Mouse (Mus musculus): ENCODE measurements around the gene Lect2. TPM values are rescaled to one million over a fixed set of nuclear protein-coding genes. Genes with fewer than 3 reads are reported as not detected.

The Lect2 gene
- polyA plus RNA-seq, 1 experiment from 2014 or later = not detected

DNA sequence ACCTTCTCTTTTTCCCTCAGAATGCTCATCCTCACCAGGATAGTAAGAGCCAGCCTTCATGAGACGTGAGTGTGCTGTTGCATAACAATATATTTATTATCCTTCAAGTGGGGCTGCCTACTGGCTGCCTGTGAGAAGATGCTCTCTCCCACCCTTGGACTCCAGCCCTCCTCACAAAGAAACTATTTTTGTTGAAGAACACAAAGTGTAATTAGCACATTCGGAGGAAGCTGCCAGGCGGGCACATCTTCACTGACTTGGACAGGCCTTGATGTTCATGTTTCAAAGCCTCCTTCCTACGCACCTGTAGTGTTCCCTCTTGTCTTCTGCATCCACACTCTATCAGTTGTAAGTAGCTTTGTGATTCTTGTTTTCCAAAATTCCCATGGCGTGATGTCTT is 32.1 kb upstream of the Lect2 start:
- Histone ChIP-seq H3K4me3 (no peak overlapping the region), H3K27ac (replicated peaks) (peak overlapping the region; percentile 96), H3K27me3 (ENCODE audit: low read depth, poor library complexity, severe bottlenecking) (no peaks in the 10 kb centered on the region), H3K9me3 (replicated peaks) (no peaks in the 10 kb centered on the region), H3K4me1 (peaks cover 52% of the 10 kb centered on the region), H3K36me3 (no peaks in the 10 kb centered on the region)
- DNase-seq (ENCODE audit: low spot score) = no peak
- WGBS = 87% methylated on average over 5 of the region's 5 CpGs

DNA sequence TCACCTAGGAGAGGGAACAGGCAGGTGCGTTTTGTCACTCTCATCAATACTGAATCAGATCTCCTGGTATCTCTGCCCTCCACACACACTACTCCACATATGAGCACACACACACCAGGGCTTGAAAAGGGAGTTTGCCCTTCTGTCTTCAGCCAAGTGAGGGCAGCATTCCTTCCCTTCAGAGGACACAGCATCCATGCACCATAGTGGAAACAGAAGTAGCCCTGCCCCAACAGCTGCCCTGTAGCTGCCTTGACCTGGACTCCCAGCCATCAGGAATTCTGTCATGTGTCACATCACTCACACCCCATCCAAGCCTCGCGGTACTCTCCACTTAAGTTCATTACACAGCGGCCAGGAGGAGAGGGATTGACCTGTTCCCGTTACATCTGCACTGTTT is 29.8 kb upstream of the Lect2 start:
- H3K9me3 ChIP-seq (replicated peaks) = no peaks in the 10 kb centered on the region
- DNase-seq (ENCODE audit: low spot score) = no peak
- H3K36me3 ChIP-seq = no peaks in the 10 kb centered on the region
- WGBS = 85% methylated on average over 5 of the region's 5 CpGs
- H3K27me3 ChIP-seq (ENCODE audit: low read depth, poor library complexity, severe bottlenecking) = no peaks in the 10 kb centered on the region
- H3K4me3 ChIP-seq = no peak overlapping the region
- H3K27ac ChIP-seq (replicated peaks) = peak overlapping the region; percentile 2; the same call in 1 of the 2 replicates
- H3K4me1 ChIP-seq = peaks cover 34% of the 10 kb centered on the region

DNA sequence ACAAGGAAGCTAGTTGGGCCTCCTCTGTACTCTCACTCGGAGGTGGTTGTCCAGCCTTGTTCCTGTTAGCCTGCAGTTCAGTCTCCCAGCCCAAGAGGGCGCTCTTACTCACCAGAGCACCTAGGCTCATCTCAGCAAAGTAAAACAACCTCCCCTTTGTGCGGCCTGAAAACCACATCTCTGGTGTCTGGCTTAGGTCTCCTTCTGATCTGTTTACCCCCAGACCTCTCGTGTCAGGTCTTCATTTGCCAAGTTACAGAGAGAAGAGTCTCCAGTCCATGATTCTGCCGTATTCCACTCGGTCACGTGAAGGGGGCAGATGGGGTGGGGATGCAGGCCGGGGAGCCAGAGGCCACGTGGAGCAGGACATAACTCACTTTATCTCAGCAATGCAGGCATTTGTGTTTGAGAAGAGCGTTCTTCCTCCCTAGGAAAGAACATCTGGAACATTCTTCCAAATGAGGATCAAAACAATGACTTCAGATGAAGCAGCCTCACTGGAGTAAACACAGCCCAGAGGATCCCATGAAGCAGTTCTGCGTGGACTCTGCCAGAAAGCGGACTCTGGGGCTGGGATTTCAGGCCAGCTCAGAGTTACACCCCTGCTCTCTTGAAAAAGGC is 27.5 kb upstream of the Lect2 start:
- Histone ChIP-seq H3K36me3 (no peaks in the 10 kb centered on the region), H3K4me1 (peaks cover 11% of the 10 kb centered on the region), H3K27me3 (ENCODE audit: low read depth, poor library complexity, severe bottlenecking) (no peaks in the 10 kb centered on the region), H3K9me3 (replicated peaks) (no peaks in the 10 kb centered on the region), H3K4me3 (no peak overlapping the region), H3K27ac (replicated peaks) (peak overlapping the region; percentile 69)
- 72% methylated on average over 12 of the region's 12 CpGs for WGBS
- peak; percentile 77 for DNase-seq (ENCODE audit: low spot score)

GRCm38 (mm10) chr13:56575074-56575473 is 26.8 kb upstream of the Lect2 start:
- Histone ChIP-seq H3K27ac (replicated peaks) (no peak overlapping the region), H3K9me3 (replicated peaks) (no peaks in the 10 kb centered on the region), H3K27me3 (ENCODE audit: low read depth, poor library complexity, severe bottlenecking) (no peaks in the 10 kb centered on the region), H3K4me3 (no peak overlapping the region), H3K4me1 (peaks cover 4% of the 10 kb centered on the region), H3K36me3 (no peaks in the 10 kb centered on the region)
- WGBS = 79% methylated on average over 4 of the region's 4 CpGs
- no peak for DNase-seq (ENCODE audit: low spot score)

DNA sequence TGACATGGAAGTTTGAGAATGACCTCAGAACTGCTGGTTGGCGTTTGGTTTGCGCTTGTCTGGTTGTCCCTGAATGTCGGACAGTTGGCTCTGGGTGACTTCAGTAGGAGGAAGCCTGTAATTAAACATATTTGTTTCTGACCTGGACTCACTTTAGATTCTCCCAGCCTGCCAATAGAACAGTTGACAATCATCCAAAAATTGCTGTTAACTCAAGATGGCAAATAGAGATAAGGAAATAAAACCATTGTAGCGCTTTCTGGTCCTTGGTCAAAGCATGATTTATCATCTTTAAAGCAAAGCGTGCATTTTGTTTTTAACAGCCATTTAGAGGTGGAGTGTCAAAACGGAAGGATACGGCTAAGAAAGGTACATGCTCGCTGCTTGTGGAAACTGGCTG is 23.3 kb upstream of the Lect2 start:
- no peaks in the 10 kb centered on the region for H3K9me3 ChIP-seq (replicated peaks)
- no peak for DNase-seq (ENCODE audit: low spot score)
- WGBS = 96% methylated on average over 8 of the region's 8 CpGs
- H3K27me3 ChIP-seq (ENCODE audit: low read depth, poor library complexity, severe bottlenecking) = no peaks in the 10 kb centered on the region
- no peak overlapping the region for H3K27ac ChIP-seq (replicated peaks)
- H3K4me3 ChIP-seq = no peak overlapping the region
- peaks cover 5% of the 10 kb centered on the region; the same call in 1 of the 2 replicates for H3K4me1 ChIP-seq
- H3K36me3 ChIP-seq = no peaks in the 10 kb centered on the region

DNA sequence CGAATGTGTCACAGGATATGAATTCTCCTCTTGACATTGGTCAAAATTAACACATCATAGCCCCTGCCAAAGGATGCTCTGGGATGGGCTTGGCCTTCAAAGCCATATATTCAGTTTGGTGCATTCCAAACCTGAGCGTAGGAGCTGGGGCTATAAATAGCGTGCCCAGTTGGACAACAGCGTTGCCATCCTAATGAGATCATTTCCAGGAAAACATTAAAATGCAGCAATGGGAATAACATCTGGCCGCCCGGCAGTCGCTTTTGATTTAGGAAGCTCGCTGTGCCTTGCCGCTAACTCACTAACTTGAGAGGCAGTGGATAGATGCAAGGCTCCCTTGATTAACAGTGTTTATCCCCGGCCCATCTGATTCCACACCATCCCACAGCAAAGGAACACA is 18.0 kb upstream of the Lect2 start:
- H3K4me1 ChIP-seq = peaks cover 5% of the 10 kb centered on the region; the same call in 1 of the 2 replicates
- H3K27ac ChIP-seq (replicated peaks) = no peak overlapping the region
- no peak overlapping the region for H3K4me3 ChIP-seq
- no peaks in the 10 kb centered on the region for H3K27me3 ChIP-seq (ENCODE audit: low read depth, poor library complexity, severe bottlenecking)
- WGBS = 94% methylated on average over 10 of the region's 10 CpGs
- no peaks in the 10 kb centered on the region for H3K9me3 ChIP-seq (replicated peaks)
- no peaks in the 10 kb centered on the region for H3K36me3 ChIP-seq
- no peak for DNase-seq (ENCODE audit: low spot score)

- H3K9me3 ChIP-seq (replicated peaks) = no peaks in the 10 kb centered on the region
- peaks cover 13% of the 10 kb centered on the region for H3K4me1 ChIP-seq
- H3K36me3 ChIP-seq = no peaks in the 10 kb centered on the region
- H3K27me3 ChIP-seq (ENCODE audit: low read depth, poor library complexity, severe bottlenecking) = 0 out of 2 replicates have a peak, but pooled peaks cover 6% of the 10 kb centered on the region
- WGBS = 49% methylated on average over 6 of the region's 6 CpGs
- H3K27ac ChIP-seq (replicated peaks) = no peak overlapping the region
- peak; percentile 36 for DNase-seq (ENCODE audit: low spot score)
- no peak overlapping the region for H3K4me3 ChIP-seq
Observed at GRCm38 (mm10) chr13:56563075-56563474, 14.8 kb upstream of the Lect2 start.

GRCm38 (mm10) chr13:56561129-56561528 is 12.8 kb upstream of the Lect2 start:
- no peak for DNase-seq (ENCODE audit: low spot score)
- 0 out of 2 replicates have a peak, but pooled peaks cover 6% of the 10 kb centered on the region for H3K27me3 ChIP-seq (ENCODE audit: low read depth, poor library complexity, severe bottlenecking)
- WGBS = 78% methylated on average over 8 of the region's 8 CpGs

DNA sequence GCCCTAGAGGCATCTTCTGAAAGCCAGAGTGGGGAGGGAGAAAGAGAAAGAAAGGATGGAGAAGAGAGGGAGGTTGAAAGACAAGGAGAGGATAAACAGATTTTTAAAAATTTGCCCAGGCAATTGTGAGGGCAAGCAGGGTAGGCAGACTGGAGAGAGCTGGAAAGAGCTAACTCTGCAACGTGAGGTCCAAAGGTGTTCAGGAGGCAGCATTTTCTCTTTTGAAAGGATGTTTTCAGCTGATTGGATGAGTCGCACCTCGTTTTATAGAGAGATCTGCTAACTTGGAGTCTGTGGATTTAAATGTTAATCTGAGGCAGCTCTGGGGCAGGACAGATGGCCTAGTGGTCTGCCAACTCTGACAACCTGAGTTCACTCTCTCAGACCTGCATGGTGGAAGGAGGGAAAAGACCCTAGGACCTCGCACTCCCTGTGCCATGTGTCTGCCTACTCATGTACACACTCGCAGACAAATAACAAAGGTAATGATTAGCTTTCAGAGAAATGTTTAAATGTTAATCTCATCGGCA is 11.6 kb upstream of the Lect2 start:
- Histone ChIP-seq H3K36me3 (no peaks in the 10 kb centered on the region), H3K27me3 (ENCODE audit: low read depth, poor library complexity, severe bottlenecking) (0 out of 2 replicates have a peak, but pooled peaks cover 6% of the 10 kb centered on the region), H3K4me1 (peaks cover 24% of the 10 kb centered on the region), H3K27ac (replicated peaks) (no peak overlapping the region), H3K4me3 (no peak overlapping the region), H3K9me3 (replicated peaks) (no peaks in the 10 kb centered on the region)
- WGBS = 84% methylated on average over 6 of the region's 6 CpGs
- DNase-seq (ENCODE audit: low spot score) = no peak

More at GRCm38 (mm10) chr13:56561129-56561528, 12.8 kb upstream of the Lect2 start:
- Histone ChIP-seq H3K9me3 (replicated peaks) (no peaks in the 10 kb centered on the region), H3K4me1 (peaks cover 20% of the 10 kb centered on the region), H3K4me3 (no peak overlapping the region), H3K27ac (replicated peaks) (no peak overlapping the region), H3K36me3 (no peaks in the 10 kb centered on the region)

DNA sequence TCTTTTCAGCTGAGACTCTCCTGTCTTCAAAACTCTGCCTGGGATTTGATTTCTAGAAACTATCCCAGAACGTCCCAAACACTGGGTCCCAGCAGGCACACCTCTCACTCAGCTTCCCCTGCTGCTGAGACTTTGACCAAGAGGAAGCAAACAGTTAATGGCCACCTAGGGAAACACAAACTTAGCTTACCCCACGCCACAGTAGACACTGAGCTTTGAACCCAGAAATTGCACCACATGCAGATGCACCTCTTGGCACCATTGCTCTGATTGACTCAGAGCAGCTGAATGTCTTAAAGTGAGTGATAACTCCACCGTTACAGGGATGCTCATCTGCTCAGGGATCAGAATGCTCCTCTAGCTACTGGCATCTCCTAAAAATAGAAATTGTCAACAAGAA is 10.5 kb upstream of the Lect2 start:
- Histone ChIP-seq H3K27ac (replicated peaks) (no peak overlapping the region), H3K9me3 (replicated peaks) (no peaks in the 10 kb centered on the region), H3K27me3 (ENCODE audit: low read depth, poor library complexity, severe bottlenecking) (0 out of 2 replicates have a peak, but pooled peaks cover 6% of the 10 kb centered on the region), H3K4me1 (peaks cover 35% of the 10 kb centered on the region), H3K36me3 (no peaks in the 10 kb centered on the region), H3K4me3 (no peak overlapping the region)
- DNase-seq (ENCODE audit: low spot score) = no peak
- WGBS = 39% methylated on average over 3 of the region's 3 CpGs

DNA sequence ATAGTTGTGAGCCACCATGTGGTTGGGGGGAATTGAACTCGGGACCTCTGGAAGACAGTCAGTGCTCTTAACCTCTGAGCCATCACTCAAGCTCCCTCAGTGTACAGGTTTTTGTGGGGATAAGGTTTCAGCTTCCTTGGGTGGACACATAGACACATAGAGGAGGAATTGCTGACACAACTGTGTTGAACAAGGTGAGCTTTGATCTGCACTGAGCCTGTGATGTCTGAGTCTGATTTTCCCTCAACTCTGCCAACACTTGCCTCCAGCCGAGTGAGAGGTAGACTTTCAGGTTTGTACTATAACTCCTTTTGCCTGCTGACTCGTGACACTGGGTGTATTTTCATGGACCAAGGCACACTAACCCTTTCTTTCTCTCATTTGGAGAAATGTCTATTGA is 8.4 kb upstream of the Lect2 start:
- no peak overlapping the region for H3K4me3 ChIP-seq
- no peak overlapping the region for H3K27ac ChIP-seq (replicated peaks)
- no peak for DNase-seq (ENCODE audit: low spot score)
- 84% methylated on average over 3 of the region's 3 CpGs for WGBS
- H3K4me1 ChIP-seq = peaks cover 35% of the 10 kb centered on the region
- no peaks in the 10 kb centered on the region for H3K9me3 ChIP-seq (replicated peaks)
- H3K36me3 ChIP-seq = no peaks in the 10 kb centered on the region
- H3K27me3 ChIP-seq (ENCODE audit: low read depth, poor library complexity, severe bottlenecking) = 0 out of 2 replicates have a peak, but pooled peaks cover 6% of the 10 kb centered on the region

DNA sequence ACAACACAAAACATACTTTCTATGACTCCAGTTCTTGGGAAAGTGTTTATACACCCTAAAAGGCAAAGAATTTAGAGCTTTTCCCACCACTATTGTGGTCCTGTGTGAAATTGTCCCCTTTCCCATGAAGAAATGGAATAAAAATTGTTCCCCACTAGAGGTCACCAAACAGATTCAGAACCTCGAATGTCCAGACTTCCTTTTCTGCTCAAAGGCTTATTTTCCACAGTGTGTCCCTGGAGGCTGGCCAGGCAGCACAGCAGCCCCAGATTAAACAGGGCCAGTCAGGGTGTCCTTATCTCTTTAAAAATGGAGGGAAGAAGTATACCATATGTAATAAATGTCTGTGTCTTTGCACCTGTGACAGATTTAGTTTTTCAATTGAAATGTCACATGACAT is 7.7 kb upstream of the Lect2 start:
- 0 out of 2 replicates have a peak, but pooled peaks cover 6% of the 10 kb centered on the region for H3K27me3 ChIP-seq (ENCODE audit: low read depth, poor library complexity, severe bottlenecking)
- no peak for DNase-seq (ENCODE audit: low spot score)
- H3K4me1 ChIP-seq = peaks cover 35% of the 10 kb centered on the region
- H3K27ac ChIP-seq (replicated peaks) = no peak overlapping the region
- no peaks in the 10 kb centered on the region for H3K36me3 ChIP-seq
- WGBS = 17% methylated on average over 1 of the region's 1 CpGs
- no peak overlapping the region for H3K4me3 ChIP-seq
- H3K9me3 ChIP-seq (replicated peaks) = no peaks in the 10 kb centered on the region

- Histone ChIP-seq H3K27me3 (ENCODE audit: low read depth, poor library complexity, severe bottlenecking) (0 out of 2 replicates have a peak, but pooled peaks cover 5% of the 10 kb centered on the region), H3K4me1 (peaks cover 35% of the 10 kb centered on the region), H3K4me3 (no peak overlapping the region), H3K9me3 (replicated peaks) (no peaks in the 10 kb centered on the region), H3K36me3 (no peaks in the 10 kb centered on the region), H3K27ac (replicated peaks) (peak overlapping the region; percentile 63)
- DNase-seq (ENCODE audit: low spot score) = peak; percentile 78
- WGBS = 2% methylated on average over 2 of the region's 2 CpGs
Observed at GRCm38 (mm10) chr13:56554409-56554808, 6.1 kb upstream of the Lect2 start.
